Mouse (Mus musculus) kidney, adult 2 months (tissue): ENCODE results near the gene Elovl6.

ENCODE experiments used
- CTCF ChIP-seq: fragments of 200-500 bp; conservative IDR thresholded peaks from 2 replicates; pipeline ENCODE4 v1.5.1; 2011; ENCODE audit warnings: low read depth, mild to moderate bottlenecking, control low read depth, low read length, moderate library complexity, mixed read lengths; ENCODE audit not compliant: insufficient read depth, insufficient read length
- POLR2A ChIP-seq: fragments of 200-500 bp; IDR thresholded peaks from one replicate; pipeline ENCODE4 v1.6.1; 2011; ENCODE audit warnings: low read depth, low read length, control low read depth

GRCm38 (mm10) chr3:129645409-129645808 lies 113.3 kb downstream of the Elovl6 start:
- no peak for TF ChIP-seq CTCF
- TF ChIP-seq POLR2A, result no peak
